Mouse (Mus musculus): ENCODE measurements around the gene Prss35.

DNA sequence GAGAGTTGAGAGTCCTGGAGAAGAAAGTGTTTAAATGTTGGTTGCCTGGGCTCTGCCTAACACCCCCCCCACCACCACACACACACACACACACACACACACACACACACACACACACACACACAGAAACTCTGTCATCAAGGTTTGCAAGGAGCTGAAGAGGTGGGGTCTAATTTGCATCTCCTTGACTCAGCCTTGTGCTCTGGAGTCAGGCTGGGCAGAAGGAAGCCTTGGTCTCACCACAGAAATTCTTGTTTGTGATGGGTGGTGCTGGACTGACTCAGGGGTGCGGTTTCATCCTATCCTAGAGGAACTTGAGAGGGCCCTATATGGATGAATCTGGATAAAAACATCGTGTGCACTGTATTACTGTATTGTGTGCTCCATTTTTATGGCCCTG, 22.7 kb upstream of the Prss35 start:
- TF ChIP-seq POLR2A (IDR thresholded peaks at IDR 0.05; ENCODE audit: low read depth, low read length) (no peak), CTCF (IDR thresholded peaks at IDR 0.05; ENCODE audit: extremely low read depth, insufficient read length, insufficient replicate concordance, low read depth, low read length) (no peak)
